Mouse (Mus musculus) megakaryocyte progenitor cell, adult 5-6 weeks (primary cell): ENCODE data around the gene Fam216b. TPM values are rescaled to one million over a fixed set of nuclear protein-coding genes. Genes with fewer than 3 reads are reported as not detected.
A peak's percentile ranks its signal among the peaks of the same experiment; 100 is the strongest.

Experiments used
- ATAC-seq: replicated peaks from 2 replicates; pipeline ENCODE4 v1.8.0; 2016; ENCODE audit warnings: mild to moderate bottlenecking, moderate TSS enrichment, inconsistent platforms; ENCODE audit not compliant: poor library complexity
- total RNA-seq, 2 experiments: library from RNA; stranded (forward) in 1 of 2; stranded (reverse) in 1 of 2; fragments of 157-497, 149-512 nt in 1 of 2; fragments of 200-1000 nt in 1 of 2; gene quantifications; 2 replicates each; pipeline versions ENCODE4 v1.2.3 to v1.2.4; 2015 to 2017

Fam216b gene
- total RNA-seq (2015) (not detected in 2 replicates), total RNA-seq (2017) (not detected in 2 replicates)

DNA sequence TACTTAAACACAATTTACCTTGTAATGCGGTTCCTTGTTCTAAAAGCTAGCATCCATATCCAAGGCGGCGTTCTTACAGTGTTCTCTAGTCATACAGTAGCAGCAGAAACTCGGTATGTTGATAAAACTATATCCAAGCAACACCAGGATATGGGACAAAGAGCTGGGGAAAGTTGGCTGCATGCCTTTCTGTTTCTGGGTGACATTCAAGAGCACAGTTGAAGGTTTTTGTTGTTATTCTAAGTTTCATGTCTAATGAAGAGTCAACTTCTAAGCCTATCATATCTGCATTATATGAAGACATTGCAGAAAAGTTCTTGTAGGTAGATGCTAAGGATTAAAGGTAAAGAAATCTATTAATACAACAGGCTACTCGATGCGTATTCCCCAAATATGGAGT is at the start of gene Fam216b:
Gene Fam216b (minus strand): TSS at position 101 of the 400 bp plus-strand sequence.
- no peak for ATAC-seq

DNA sequence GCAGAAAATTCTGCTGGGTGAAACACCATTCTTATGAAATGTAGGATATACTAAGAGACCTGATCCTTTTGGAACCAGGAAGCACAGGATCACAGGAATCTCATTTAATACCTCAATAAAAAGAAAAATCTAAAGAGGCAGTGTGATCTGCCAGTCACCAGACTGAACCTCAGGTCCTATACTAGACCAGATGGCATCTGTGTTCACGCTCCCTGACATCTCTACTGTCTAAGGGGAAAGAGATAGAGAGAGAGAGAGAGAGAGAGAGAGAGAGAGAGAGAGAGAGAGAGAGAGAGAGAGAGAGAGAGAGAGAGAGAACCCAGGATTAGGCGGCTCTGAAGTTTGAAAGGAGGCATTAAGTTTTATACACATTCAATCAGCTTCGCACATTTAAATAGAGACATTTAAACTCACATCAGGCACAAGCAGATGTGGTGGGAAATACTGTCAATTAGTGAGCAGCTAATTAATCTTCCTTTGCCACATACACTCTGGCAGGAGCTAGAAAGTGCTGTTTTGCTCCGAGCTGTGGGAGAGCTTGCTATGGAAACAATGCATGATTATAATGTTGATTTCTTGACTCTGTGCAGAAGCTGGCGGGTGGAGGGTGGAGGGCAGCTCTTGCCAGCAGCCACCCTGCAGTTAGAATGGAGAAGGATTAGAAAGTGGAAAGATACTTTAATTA is 43.7 kb upstream of the Fam216b start:
- ATAC-seq, result no peak

DNA sequence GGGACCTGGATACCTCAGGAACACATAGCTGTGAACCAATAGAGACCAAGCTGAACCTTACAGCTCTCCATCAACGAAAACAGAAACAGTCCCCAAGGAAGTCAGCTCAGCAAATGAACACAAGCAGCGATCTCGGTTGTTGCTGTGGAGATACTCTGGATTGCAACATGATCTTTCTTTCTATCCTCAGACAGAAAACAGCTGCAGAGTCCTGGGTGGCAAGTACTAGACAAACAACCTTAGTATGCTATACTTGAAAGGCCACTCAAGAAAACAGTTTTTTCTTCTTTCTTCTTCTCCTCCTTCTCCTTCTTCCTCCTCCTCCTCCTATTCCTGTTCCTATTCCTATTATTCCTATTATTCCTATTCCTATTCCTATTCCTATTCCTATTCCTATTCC is 37.9 kb upstream of the Fam216b start:
- no peak for ATAC-seq

DNA sequence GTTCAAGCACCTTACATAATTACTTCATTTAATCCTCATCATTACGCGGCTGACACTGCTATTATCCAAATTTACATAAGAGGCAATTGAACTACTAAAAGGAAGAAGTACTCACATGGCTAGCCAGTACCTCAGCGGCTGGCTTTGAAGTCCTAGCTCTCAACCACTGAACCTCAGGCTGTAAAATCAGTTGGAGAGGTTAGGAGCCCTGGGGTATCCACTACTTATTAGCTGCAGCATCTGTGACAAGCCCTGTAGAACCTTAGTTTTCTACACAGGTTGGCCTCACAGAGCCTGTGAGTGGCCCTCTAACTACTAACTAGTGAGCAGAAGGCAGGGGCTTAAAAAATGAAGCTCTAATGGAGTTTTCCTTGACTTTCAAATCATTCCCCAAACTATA is 31.5 kb upstream of the Fam216b start:
- ATAC-seq, result no peak

DNA sequence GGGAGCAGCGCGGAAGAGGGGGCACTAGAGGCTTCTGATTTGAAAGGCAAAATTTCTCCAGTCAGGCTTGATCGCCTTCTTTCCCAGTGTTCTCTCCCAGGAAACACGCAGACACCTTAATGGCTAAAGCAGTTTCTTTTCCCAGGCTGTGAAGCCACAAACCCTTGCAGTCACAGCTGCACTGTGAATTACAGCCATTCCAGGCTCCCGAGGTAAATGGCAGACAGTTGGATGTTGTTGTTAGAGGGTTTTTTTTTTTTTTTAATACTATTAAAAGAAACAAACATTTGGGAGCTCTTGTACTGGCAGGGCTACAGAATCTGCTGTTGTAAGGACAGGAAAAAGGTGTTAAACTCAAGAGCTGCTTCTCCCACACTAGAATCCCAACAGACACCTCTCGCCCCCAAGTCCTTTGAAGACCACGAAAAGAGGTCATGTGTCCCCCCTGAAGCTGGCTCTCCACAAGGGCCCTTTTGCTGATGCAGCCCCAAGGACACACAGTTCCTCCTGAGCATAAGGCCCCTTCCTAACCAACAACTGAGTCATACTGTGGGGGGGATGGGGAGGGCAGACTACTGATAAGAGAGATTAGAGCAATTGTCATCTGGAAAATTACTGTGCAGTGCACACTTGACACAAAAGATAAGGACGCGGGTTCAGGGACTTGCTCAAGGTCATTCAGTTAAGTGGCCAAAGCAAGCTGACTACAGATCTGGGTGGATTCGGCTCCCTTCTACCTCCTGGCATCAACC is 30.8 kb upstream of the Fam216b start:
- ATAC-seq, result no peak

DNA sequence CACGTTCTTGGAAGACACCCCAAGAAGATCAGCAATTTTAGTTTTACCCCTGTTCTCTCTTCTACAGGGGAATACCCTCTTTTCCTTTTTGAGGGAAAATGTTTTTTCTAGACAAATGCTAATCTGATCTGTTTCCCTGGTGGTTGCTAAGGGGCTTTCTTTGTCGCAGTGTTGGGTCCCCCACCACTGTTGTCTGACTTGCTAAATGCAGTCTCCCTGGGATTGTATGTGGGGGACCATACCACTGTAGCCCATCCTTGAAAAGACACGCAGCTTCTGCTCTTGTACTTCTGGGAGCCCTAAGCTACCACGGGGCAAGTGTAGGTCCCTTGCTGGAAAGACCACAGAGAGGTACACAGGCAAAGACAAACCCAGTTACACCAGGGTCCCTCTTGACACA is 28.9 kb upstream of the Fam216b start:
- ATAC-seq, result no peak

DNA sequence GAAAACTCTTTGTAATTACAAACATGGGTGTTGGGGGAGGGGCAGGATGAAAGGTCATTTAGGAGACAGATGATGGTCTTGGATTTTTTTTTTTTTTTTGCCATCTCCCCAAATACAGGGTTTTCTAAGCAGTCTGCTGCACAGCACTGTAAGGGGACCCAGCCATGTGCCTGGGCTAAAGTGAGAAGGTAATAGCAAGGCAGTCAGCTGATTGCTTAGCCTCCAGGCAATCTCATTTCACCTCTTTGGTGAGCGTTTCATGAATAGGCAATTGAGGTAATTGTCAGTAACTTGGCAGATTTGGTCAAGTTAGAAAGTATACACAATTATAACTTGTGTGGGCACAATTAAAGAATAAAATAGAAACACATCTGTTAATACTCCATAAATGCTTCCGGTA is 28.5 kb upstream of the Fam216b start:
- no peak for ATAC-seq

DNA sequence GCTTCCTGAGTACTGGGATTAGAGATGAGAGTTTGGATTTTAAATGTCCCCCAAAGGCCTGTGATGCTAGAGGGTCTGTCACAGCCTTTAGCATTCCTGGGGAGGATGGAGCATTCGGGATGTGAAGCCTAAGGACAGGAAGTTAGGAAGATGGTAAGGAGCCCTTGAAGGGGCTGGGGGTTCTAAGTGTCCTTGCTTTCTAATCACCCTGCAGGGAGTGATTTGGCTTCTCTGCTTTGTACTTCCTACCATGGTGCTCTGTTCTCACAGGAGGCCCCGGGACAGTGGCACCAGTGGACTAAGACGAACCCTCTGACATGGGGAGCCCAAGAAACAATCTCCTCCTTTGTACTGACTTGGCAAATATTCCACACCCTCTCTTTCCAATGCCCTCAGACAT is 23.7 kb upstream of the Fam216b start:
- no peak for ATAC-seq

DNA sequence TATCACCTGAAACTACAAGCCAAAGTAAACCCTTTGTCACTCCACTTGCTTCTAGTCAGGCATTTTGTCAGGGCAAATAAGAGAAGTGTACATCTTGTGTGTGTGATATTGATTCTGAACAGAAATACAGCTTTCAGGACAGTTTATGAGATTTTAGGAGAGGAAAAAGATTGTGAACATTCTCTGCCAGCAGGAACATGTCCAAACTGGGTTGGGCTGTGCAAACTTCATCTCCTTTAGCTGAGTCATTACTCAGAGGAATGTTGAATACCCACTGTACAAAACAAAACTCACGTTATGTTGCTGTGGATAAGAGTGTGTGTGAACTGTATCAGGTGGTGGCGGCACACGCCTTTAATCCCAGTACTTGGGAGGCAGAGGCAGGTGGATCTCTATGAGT is 22.1 kb upstream of the Fam216b start:
- no peak for ATAC-seq

DNA sequence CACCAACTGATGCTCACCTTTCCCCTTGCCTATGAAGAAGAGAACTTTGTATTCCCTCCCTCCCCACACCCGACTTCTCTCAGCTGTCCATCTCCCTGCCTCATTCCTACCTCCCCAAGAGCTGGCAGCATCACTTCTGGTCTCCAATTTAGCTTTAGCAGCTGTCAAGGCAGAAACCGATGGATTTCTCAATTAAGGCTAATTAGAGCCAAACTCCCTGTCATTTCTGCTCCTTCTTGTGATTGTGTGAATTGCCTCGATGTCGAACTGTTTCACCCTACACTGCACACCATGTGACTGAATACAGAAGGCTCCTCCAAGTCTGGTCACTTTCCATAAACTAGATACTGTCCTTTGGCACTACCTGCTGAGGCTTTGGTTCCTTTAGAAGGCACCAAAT is 20.6 kb upstream of the Fam216b start:
- ATAC-seq, result no peak

DNA sequence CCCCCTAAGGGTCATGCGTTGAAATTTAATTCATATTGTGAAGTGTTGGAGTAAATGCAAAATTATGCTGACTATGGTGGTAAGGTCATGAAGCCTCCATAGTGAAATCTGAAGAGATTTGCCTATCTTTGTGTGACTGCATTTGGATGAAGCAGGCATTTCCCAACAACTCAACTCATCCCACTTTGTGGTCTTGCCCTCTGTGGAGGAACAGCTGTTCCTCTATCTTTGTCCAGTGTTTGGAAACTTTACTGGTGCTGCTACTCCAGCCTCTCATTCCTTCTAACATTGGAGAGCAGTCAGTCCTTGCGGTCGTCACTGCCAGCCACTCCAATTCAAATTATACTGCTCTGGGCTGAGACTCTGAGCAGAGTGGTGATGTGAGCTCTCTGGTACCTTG is 19.6 kb upstream of the Fam216b start:
- ATAC-seq, result no peak

DNA sequence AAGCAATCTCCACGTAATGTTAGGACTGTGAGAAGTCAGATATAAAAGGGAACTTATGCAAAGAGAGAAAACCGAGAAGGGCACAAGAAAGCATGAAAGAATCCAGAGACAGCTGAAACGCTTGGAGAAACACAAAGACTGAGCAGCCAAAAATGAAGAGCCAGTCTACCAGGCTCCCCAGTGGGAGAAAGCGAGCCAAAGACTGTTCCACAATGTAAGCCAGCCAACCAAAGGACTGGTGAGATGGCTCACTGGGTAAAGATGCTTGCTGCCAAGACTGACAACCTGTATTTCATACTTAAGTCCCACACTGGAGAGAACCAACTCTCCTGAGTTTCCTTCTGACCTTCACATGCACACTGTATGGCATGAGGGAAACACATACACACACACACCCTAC is 784 bp upstream of the Fam216b start:
- no peak for ATAC-seq

DNA sequence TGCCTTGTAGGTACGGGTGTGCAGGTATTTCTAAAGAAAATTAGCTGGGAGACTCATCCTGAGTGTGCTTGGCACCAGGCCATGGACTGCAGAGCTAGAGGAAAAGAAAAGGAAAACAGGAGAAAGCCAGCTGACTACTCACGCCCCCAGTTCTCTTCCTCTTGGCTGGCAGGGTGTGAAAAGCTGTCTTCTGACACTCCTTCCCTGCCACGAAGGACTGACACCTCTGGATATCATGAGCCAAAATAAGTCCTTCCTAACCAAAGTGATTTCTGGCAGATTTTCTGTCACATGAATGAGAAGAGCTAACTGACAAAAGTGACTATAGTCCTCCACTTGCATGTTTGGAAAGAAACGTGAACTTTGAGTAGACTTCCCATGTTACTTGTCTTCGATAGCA is 5.3 kb downstream of the Fam216b start:
- no peak for ATAC-seq

DNA sequence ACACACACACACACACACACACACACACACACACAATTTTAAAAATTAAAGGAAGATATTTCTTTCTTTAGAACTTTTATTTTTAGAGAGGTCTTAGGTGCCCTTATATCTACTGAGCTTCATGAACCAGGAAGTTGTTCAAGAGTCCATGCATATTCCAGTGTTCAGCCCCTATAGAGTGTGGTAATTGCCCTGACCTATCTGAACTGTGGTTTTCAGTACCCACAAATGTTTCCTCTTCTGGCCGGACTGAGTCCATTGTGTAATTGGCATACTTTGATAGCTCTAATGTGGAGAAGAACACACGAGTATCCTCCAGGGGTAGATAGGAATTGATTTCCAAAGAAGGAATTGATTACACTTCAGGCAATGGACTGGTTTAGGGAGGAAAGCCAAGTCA is 11.3 kb downstream of the Fam216b start:
- peak; percentile 98 for ATAC-seq

DNA sequence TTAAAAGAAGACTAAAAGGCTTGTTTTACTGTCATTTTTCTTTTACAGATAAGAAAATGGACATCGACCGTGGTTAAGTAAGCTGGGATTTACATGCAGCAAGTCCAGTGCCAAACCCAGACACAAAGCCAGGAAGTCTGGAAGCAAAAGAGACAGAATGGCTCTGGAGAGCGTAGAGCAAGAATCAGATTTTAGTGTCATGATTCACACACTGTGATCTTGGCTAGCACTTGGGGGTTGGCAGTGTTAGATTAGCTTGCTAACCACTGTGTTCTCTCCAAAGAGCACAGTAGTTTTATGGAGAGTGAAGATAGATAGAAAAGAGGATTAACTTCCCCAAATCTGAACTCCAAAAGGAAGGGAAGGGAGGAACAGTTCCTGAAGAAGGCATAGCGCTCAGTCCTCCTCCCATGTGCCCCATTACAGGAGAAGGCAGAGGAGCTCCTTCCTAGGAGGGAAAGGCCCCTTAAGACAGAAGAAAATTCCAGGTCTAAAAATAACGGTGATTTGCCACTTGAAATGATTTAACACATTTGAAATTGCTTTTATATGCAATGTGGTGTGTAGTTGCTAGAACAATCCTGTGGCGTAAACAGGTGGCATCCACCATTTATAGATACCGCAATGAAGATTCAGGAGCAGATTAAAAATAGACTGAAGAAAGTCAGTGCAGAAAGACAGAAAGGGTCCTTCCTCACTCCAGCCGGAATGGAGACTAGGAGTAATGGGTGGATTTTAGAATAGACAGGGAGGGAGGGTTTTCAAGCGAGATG is 22.7 kb downstream of the Fam216b start:
- no peak for ATAC-seq

DNA sequence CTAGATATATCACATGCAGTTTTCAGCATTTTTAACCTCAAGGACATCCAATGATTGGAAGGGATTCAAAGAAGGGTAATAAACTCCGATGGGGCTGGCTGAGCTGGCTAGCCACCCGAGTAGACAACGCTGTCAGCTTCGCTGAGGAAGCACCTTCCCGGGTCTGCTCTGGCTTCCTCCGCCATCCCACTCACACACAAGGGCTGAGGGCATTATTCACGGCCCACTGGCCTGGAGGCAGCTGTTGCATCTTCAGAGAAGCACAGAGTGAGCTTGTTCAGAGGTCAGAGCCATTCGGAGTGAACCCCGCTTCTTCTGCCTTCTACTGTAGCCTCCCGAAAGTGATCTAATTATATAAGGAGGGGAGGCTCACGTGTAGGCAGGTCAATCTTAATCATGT is 26.3 kb downstream of the Fam216b start:
- no peak for ATAC-seq

DNA sequence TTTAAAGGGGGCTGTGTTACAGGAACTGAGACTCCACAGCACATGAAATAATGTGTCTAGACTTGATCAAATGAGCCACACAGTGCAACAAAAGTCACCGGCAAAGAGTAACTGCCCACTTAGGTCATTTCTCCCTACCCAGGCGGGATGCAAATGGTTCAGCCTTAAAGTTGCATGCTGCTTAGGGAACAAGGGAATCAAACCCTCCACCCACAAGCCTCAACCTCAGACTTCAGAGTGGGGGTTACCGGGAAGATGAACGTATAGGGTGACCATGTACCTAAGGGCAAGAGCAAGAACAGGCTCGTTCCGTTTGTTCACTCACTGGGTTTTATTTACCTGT is 28.2 kb downstream of the Fam216b start:
- ATAC-seq, result no peak

DNA sequence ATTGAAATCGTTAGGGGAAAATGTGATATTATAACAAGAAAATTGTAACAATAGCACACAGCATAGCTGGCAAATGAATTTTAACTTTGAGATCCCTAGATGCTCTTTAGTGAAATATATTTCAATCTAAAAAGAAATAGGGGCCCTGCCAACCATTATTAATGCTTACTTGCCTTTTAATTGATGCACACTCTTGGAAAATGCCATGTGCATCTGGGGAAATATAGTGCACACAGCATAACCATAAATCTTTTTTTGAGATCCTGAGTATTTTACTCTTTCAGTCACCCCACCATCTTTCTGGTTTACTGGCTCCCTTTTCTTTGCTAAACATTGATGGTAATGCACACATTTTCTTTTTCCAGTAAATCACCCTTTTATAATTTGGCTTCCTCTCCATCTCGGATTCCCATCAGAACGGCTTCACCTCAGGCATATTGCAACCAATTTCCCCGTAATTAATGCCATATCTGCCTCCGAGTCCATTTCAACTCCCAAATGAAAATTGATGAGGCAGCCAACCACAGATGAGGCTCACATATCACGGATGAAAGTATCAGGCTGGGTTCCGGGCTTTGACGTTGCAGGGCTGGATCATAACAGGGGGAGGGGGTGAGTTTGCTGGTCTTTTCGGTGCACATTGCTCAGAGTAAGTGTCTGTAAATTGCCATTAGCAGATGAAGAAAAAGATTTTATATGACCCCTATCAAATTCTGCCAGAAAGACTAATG is 28.8 kb downstream of the Fam216b start:
- no peak for ATAC-seq

DNA sequence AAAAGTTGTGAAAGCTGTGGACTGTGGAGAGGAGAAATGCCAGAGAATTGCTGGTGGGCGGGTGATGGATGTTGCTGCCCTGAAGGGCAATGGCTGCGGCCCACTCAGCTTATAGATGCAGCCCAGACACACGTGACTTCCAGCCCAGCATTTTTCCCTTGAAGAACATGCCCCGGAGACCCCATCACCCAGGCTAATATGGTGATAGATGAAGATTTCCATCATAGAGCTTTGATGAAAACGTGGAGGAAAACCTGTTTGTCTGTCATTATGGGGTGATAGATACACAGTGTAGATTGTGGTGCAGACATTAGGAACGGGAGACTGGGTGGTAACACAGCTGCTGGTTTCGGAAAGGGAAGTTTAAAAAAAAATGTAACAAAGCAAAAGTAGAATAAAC is 31.4 kb downstream of the Fam216b start:
- ATAC-seq, result no peak

DNA sequence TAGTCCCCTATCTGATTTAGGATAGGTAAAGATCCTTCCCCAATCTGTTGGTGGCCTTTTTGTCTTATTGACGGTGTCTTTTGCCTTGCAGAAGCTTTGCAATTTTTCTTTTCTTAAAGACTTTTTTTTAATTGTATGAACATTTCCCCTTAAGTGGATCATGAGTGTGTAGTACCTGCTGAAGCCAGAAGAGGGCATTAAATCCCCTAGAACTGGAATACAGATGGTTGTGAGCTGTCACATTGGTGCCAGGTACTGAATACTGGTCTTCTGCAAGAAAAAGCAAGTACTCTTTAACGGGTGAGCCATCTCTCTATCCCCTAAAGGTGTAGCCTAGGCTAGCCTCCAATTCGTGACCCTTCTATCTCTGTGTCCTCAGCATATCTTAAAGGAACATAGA is 32.4 kb downstream of the Fam216b start:
- 0 out of 2 replicates have a peak, but pooled peaks have one; percentile 29 for ATAC-seq

DNA sequence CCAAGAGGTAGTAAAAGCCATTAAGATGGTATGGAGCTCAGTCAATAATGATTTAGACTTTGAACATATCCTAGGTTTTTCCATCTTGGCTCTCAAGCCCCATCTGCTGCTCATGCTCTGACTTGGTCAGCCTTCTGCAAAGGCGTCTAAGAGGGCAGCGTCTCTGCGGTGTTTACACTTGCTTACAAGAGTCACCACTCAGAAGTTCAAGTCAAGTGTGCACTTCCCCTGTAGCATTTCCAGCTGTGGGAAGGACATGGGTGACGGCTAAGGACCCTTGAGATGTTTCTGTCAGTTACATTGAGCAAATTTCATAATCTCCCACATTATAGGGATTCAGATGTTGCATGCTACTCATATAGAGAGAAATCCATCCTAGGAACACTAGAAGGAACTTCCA is 40.1 kb downstream of the Fam216b start:
- ATAC-seq, result no peak
